Mouse (Mus musculus): ENCODE measurements at regions not wholly inside any gene's neighbourhood (a gene's known extent, or its start where the extent isn't known, plus 50 kb on each side); places are given as distances from the start of the nearest gene placed in this dataset.

DNA sequence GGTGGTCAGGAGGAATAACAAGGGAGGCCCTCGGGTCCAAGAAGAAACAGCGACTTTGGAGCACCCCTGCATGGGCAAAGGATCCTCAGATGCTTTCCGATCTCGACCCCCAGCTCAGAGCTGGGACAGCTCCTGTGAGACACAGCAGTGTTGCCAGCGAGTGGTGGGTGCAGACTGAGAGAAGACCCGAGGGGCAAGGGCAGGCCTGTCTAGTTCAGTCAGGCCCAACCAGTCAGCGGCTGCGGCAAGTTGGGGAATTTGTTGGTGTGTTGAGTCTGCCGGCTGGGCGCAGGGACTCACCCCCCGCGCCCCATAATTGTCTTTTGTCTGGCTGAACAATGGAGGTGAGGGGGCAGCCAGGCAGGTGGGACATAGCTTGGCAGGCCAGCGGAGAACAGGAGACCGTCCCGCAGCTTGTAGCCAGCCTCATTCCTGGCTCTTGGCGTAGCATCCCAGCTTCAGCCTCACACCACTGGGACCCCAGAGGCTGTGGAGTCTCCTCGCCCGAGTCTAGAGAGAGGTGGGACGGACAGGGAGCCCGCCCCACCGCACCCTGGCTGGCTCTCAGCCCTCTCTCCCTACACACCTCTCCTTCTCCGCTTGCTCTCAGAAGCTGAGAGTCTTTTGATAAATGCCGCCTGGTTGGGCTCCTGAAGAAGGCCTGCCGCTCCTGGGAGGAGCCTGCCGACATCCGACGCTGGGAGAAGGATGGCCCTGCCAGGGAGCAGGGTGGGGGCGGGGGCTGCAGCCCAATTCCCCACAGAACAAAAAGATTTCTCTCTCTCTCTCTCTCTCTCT is 96.5 kb upstream of the Pja1 start:
- no peaks in the 10 kb centered on the region for H3K4me1 ChIP-seq (ENCODE audit: control insufficient read depth, low read depth, low read length)
- H3K4me2 ChIP-seq (ENCODE audit: low read depth, low read length): no peak overlapping the region
- no peak overlapping the region for H3K27ac ChIP-seq (ENCODE audit: low read length)
- H3K9me3 ChIP-seq (replicated peaks; ENCODE audit: control insufficient read depth, low read length): no peaks in the 10 kb centered on the region
- no peaks in the 10 kb centered on the region for H3K36me3 ChIP-seq (ENCODE audit: control insufficient read depth, insufficient read depth)
- H3K4me3 ChIP-seq (ENCODE audit: low read depth, low read length): no peak overlapping the region
- no peak overlapping the region for H3K9ac ChIP-seq (ENCODE audit: low read depth, low read length)
- peaks cover 9% of the 10 kb centered on the region for H3K27me3 ChIP-seq (ENCODE audit: control insufficient read depth, insufficient read depth, low read depth, low read length)
- 33% methylated on average over 25 of the region's 28 CpGs for WGBS (ENCODE audit: insufficient replicate concordance)
- ATAC-seq (ENCODE audit: low read depth): no peak

DNA sequence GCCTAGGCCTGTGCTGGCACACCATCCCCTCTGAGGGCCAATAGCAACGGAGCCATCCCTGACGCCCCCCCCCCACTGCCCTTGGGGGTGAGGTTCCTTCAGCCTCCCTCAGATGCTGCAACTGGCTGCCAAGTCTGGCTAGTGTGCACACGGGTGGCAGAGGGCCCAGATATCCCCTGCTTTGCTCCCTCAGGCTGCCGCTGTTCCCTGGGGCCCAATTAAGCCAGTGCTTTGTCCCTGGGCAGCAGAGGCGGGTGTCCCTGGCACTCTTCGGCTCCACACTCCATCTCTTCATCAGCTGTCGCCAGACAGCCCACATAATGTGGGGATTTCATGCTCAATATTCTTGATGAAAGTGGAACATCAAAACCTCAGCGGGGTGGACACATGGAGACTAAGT is 90.9 kb upstream of the Pja1 start:
- H3K9ac ChIP-seq (ENCODE audit: low read depth, low read length): no peak overlapping the region
- no peaks in the 10 kb centered on the region for H3K9me3 ChIP-seq (replicated peaks; ENCODE audit: control insufficient read depth, low read length)
- H3K4me3 ChIP-seq (ENCODE audit: low read depth, low read length): no peak overlapping the region
- no peaks in the 10 kb centered on the region for H3K36me3 ChIP-seq (ENCODE audit: control insufficient read depth, insufficient read depth)
- no peak overlapping the region for H3K27ac ChIP-seq (ENCODE audit: low read length)
- peaks cover 5% of the 10 kb centered on the region for H3K27me3 ChIP-seq (ENCODE audit: control insufficient read depth, insufficient read depth, low read depth, low read length)
- 52% methylated on average over 8 of the region's 8 CpGs for WGBS (ENCODE audit: insufficient replicate concordance)
- no peak for ATAC-seq (ENCODE audit: low read depth)
- no peaks in the 10 kb centered on the region for H3K4me1 ChIP-seq (ENCODE audit: control insufficient read depth, low read depth, low read length)
- no peak overlapping the region for H3K4me2 ChIP-seq (ENCODE audit: low read depth, low read length)

DNA sequence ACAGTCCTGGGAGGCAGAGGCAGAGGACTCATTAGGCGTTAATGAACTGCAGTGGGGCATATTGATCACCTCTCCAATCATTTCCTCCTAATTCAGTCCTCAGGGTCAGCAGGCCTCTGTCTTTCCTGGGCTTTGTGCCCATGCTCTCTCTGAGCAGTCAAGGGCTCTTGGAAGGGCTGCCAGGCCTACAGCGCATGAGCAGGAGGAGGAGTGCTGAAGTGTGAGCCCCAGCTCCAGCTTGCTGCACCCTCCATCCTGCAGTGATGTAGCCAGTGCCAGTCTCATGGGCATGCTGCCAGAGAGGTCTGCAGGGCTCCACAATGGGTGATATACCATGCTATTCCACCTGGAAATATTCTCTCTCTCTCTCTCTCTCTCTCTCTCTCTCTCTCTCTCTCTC is 89.6 kb upstream of the Pja1 start:
- no peak overlapping the region for H3K27ac ChIP-seq (ENCODE audit: low read length)
- H3K27me3 ChIP-seq (ENCODE audit: control insufficient read depth, insufficient read depth, low read depth, low read length): peaks cover 4% of the 10 kb centered on the region; the same call in 1 of the 2 replicates
- H3K4me1 ChIP-seq (ENCODE audit: control insufficient read depth, low read depth, low read length): no peaks in the 10 kb centered on the region
- no peak overlapping the region for H3K4me3 ChIP-seq (ENCODE audit: low read depth, low read length)
- ATAC-seq (ENCODE audit: low read depth): no peak
- no peak overlapping the region for H3K9ac ChIP-seq (ENCODE audit: low read depth, low read length)
- H3K9me3 ChIP-seq (replicated peaks; ENCODE audit: control insufficient read depth, low read length): no peaks in the 10 kb centered on the region
- no peak overlapping the region for H3K4me2 ChIP-seq (ENCODE audit: low read depth, low read length)
- 81% methylated on average over 2 of the region's 2 CpGs for WGBS (ENCODE audit: insufficient replicate concordance)
- no peaks in the 10 kb centered on the region for H3K36me3 ChIP-seq (ENCODE audit: control insufficient read depth, insufficient read depth)

DNA sequence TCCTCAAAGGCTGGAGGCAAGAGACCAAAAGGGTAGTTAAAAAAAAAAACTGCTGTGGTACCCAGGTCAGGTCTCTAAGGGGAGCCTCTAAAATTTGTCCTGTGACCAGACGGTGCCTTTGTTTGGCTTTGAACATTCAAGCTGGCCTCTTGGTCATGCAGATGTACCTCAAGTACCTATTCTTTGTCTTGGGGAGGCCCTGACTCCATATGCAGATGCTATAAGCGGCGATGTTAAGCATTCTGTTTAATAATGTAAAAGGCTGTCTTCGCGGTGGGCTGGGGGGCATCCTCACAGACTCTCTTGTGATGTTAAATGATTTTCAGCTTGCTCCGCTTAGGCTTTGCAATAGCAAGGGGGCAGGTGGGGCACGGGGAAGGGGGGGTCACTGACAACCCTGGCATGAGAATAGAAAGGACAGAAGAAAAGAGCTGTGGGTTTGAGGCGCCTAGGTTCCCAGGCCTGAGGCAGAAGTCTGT is 85.8 kb upstream of the Pja1 start:
- Histone ChIP-seq H3K9me3 (replicated peaks; ENCODE audit: control insufficient read depth, low read length) (no peaks in the 10 kb centered on the region), H3K4me1 (ENCODE audit: control insufficient read depth, low read depth, low read length) (no peaks in the 10 kb centered on the region), H3K4me3 (ENCODE audit: low read depth, low read length) (no peak overlapping the region), H3K27me3 (ENCODE audit: control insufficient read depth, insufficient read depth, low read depth, low read length) (peaks cover 4% of the 10 kb centered on the region; the same call in 1 of the 2 replicates), H3K4me2 (ENCODE audit: low read depth, low read length) (no peak overlapping the region), H3K27ac (ENCODE audit: low read length) (no peak overlapping the region), H3K9ac (ENCODE audit: low read depth, low read length) (no peak overlapping the region), H3K36me3 (ENCODE audit: control insufficient read depth, insufficient read depth) (no peaks in the 10 kb centered on the region)
- WGBS (ENCODE audit: insufficient replicate concordance): 53% methylated on average over 8 of the region's 8 CpGs
- no peak for ATAC-seq (ENCODE audit: low read depth)

DNA sequence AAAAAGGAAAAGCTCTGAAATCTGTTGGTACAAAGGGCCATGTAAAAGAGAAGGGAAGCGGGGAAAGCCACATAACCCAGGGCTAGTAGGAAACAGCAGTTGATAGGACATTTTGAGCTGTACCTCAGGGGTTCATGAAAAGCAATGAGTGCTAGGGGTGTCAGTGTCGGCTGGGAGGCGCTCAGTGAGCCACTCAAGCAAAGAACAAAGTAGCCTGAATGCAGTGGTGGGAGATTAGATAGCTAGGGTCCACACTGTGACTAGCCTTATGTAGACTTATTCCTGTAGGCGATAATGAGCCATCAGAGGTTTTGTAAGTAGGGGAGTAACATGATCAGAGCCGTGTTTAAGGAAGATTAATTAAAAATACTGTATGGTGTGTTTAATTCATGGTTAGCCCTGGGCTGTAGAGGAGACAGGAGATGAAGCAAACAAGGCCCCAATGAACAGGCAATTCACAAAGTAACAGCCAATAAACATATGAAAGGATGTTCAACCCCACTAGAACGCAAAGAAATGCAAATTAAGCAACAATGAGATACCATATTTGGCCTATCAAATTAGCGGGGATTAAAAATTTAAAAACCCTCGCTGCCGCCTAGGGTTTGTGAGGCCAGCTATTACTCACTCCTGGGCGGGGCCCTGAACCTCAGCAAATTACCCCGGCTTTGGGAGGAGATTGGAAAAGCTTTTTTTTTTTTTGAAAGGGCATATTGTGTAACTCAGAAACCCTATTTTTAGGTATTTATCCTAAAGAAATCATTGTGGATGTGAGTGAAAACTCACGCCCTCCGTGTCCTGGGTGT is 85.1 kb upstream of the Pja1 start:
- no peak for ATAC-seq (ENCODE audit: low read depth)
- Histone ChIP-seq H3K9me3 (replicated peaks; ENCODE audit: control insufficient read depth, low read length) (no peaks in the 10 kb centered on the region), H3K4me3 (ENCODE audit: low read depth, low read length) (no peak overlapping the region), H3K9ac (ENCODE audit: low read depth, low read length) (no peak overlapping the region), H3K4me1 (ENCODE audit: control insufficient read depth, low read depth, low read length) (no peaks in the 10 kb centered on the region), H3K27ac (ENCODE audit: low read length) (no peak overlapping the region), H3K27me3 (ENCODE audit: control insufficient read depth, insufficient read depth, low read depth, low read length) (peaks cover 4% of the 10 kb centered on the region; the same call in 1 of the 2 replicates), H3K4me2 (ENCODE audit: low read depth, low read length) (no peak overlapping the region), H3K36me3 (ENCODE audit: control insufficient read depth, insufficient read depth) (no peaks in the 10 kb centered on the region)
- WGBS (ENCODE audit: insufficient replicate concordance): 47% methylated on average over 13 of the region's 13 CpGs

DNA sequence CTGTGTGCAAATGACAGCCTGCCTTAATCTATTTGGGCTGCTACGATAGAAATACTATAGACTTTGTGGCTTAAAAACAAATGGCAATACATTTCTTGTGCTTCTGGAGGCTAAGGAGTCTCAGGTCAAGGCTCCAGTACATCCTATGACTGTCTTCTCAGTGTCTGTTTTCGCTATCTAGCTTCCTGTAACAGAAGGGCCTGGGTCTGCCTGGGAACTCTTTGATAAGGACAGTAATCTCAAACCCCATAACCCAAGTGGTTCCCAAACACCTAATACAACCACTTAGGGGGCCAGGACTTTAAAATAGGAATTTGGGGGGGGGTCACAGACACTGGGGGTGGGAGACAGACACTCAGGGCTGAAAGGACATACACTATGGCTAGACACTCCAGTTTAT is 81.7 kb upstream of the Pja1 start:
- Histone ChIP-seq H3K4me1 (ENCODE audit: control insufficient read depth, low read depth, low read length) (no peaks in the 10 kb centered on the region), H3K9me3 (replicated peaks; ENCODE audit: control insufficient read depth, low read length) (no peaks in the 10 kb centered on the region), H3K36me3 (ENCODE audit: control insufficient read depth, insufficient read depth) (no peaks in the 10 kb centered on the region), H3K27ac (ENCODE audit: low read length) (no peak overlapping the region), H3K9ac (ENCODE audit: low read depth, low read length) (no peak overlapping the region), H3K4me3 (ENCODE audit: low read depth, low read length) (no peak overlapping the region), H3K27me3 (ENCODE audit: control insufficient read depth, insufficient read depth, low read depth, low read length) (no peaks in the 10 kb centered on the region; the same call in 1 of the 2 replicates), H3K4me2 (ENCODE audit: low read depth, low read length) (no peak overlapping the region)
- WGBS (ENCODE audit: insufficient replicate concordance): 32% methylated on average over 2 of the region's 2 CpGs
- ATAC-seq (ENCODE audit: low read depth): no peak

DNA sequence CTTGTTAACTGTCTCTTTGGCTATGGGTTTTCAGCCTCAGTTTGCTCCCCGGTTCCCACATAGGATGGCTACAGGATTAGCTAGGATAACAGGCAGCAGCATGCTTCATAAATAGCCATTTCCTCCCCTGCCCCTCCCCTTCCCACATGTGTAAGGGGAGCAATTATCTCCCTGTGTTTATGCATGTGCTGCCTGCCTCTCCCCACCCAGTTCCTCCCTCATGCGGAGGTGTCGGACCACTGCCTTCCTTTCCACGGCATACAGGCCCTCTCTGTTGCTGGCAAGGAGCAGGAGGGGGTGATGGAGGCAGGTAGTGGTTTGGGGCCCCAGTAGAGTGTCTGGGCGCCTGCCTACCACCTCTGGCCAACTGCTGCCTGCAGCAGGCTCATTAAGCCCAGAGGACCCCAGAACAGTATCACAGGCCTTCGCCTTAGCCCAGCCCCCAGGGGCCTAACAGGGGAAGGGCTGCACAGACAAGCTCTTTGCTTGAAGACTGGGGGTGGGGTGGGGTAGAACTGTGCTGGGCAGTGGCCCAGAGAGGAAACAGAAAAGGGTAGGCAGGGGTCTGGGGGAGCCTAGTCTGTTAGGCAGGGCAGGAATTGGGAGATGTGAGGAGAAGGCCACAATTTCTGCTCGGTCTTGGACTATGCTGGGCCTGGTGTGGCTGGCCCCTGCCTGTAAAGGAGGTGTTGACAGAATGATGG is 79.1 kb upstream of the Pja1 start:
- no peaks in the 10 kb centered on the region; the same call in 1 of the 2 replicates for H3K27me3 ChIP-seq (ENCODE audit: control insufficient read depth, insufficient read depth, low read depth, low read length)
- no peaks in the 10 kb centered on the region for H3K4me1 ChIP-seq (ENCODE audit: control insufficient read depth, low read depth, low read length)
- 33% methylated on average over 7 of the region's 7 CpGs for WGBS (ENCODE audit: insufficient replicate concordance)
- no peak overlapping the region for H3K27ac ChIP-seq (ENCODE audit: low read length)
- H3K4me3 ChIP-seq (ENCODE audit: low read depth, low read length): no peak overlapping the region
- no peaks in the 10 kb centered on the region for H3K36me3 ChIP-seq (ENCODE audit: control insufficient read depth, insufficient read depth)
- no peaks in the 10 kb centered on the region for H3K9me3 ChIP-seq (replicated peaks; ENCODE audit: control insufficient read depth, low read length)
- H3K4me2 ChIP-seq (ENCODE audit: low read depth, low read length): no peak overlapping the region
- no peak overlapping the region for H3K9ac ChIP-seq (ENCODE audit: low read depth, low read length)
- ATAC-seq (ENCODE audit: low read depth): no peak

DNA sequence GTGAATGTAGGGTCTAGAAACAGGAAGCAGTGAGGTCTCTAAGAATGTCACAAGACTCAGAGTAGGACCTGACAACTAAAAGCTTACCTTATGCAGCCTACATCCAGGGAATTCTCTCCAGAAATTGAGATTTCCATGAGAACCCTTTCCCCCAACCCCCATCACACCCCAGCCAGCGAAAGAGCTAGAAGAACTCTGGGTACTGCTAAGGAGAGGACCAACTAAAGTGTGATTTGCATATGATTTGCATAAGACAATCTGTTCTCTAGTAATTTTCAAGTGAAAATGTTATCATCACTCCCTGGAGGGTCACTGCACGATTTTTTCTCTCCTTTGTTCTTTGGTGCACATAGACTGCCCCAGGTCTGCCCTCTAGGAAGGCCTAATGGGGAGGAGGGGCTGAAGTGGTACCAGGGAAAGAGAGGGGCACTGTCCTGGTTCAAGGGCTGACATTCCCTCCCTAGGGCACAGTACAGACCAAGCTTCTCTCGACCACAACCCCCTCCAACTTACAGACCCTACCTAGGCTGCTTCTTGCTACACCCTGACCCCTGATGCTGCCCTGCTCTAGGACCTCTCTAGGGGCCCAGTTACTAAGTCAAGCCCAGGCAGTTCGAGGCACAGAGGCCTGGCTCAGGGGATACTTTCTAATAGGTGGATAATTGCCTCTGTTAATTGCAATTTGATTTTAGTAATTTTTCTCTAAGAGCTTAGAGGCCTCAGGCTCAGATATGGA is 77.4 kb upstream of the Pja1 start:
- Histone ChIP-seq H3K9ac (ENCODE audit: low read depth, low read length) (no peak overlapping the region), H3K9me3 (replicated peaks; ENCODE audit: control insufficient read depth, low read length) (no peaks in the 10 kb centered on the region), H3K4me3 (ENCODE audit: low read depth, low read length) (no peak overlapping the region), H3K4me2 (ENCODE audit: low read depth, low read length) (no peak overlapping the region), H3K4me1 (ENCODE audit: control insufficient read depth, low read depth, low read length) (no peaks in the 10 kb centered on the region), H3K27me3 (ENCODE audit: control insufficient read depth, insufficient read depth, low read depth, low read length) (no peaks in the 10 kb centered on the region; the same call in 1 of the 2 replicates), H3K36me3 (ENCODE audit: control insufficient read depth, insufficient read depth) (no peaks in the 10 kb centered on the region), H3K27ac (ENCODE audit: low read length) (no peak overlapping the region)
- WGBS (ENCODE audit: insufficient replicate concordance): 41% methylated on average over 4 of the region's 4 CpGs
- ATAC-seq (ENCODE audit: low read depth): no peak

Data from liver, embryonic 16.5 days (tissue).